Mouse (Mus musculus): Measurements from ENCODE around the gene Map4k5. TPM values are rescaled to one million over a fixed set of nuclear protein-coding genes. Genes with fewer than 3 reads are reported as not detected.

Map4k5 gene
- total and polyA plus RNA-seq, 3 experiments = 7.0 to 8.5 TPM; not detected in 1

DNA sequence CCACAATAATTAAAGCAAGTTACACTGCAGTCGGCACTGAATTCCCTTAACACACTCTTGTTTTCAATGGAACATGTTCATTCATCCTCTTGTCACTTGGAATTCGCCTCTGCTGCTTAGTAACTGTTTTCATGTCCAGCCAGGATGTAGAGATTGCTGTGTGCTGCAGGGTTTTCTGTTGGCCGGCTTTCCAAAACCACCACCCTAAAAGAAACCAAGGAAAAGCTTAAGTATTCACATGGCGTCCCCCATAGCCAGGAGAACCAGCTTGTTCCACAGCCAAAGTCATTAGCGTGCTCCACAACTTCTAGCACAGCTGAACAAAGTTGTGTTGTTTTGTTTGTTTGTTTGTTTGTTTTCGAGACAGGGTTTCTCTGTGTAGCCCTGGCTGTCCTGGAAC lies 87.9 kb downstream of the Map4k5 start:
- H3K4me1 ChIP-seq (ENCODE audit: control insufficient read depth in 1 of 2, insufficient read depth in 2 of 2, low read length in 2 of 2) = peaks cover 3 to 6% of the 10 kb centered on the region in 2 experiments; a peak in 3 of 4 replicates
- H3K9ac ChIP-seq (ENCODE audit: control insufficient read depth, low read depth, low read length, poor library complexity, severe bottlenecking) = no peak overlapping the region
- no peak for DNase-seq (ENCODE audit: low read depth, low spot score)
- no peaks in the 10 kb centered on the region for H3K79me2 ChIP-seq (ENCODE audit: control insufficient read depth, insufficient read depth, low read length, poor library complexity)
- H3K9me3 ChIP-seq (replicated peaks; ENCODE audit: insufficient read depth, low read length) = no peaks in the 10 kb centered on the region
- H3K4me3 ChIP-seq (ENCODE audit: control insufficient read depth in 1 of 2, insufficient read depth in 1 of 2, low read depth in 2 of 2, low read length in 2 of 2) = no peak overlapping the region
- H3K36me3 ChIP-seq (ENCODE audit: control insufficient read depth in 1 of 2, insufficient read depth in 2 of 2, low read length in 2 of 2) = no peaks in the 10 kb centered on the region; a peak in 3 of 4 replicates
- TF ChIP-seq MYB (IDR thresholded peaks at IDR 0.05; ENCODE audit: low read depth, low read length) (no peak), BHLHE40 (IDR thresholded peaks at IDR 0.05; ENCODE audit: borderline replicate concordance, low read depth, low read length) (no peak), MAFK (IDR thresholded peaks at IDR 0.05; ENCODE audit: borderline replicate concordance, low read depth, low read length) (no peak), POLR2AphosphoS2 (IDR thresholded peaks at IDR 0.05; ENCODE audit: low read length) (no peak), TAL1 (IDR thresholded peaks at IDR 0.05; ENCODE audit: low read length) (no peak), JUND (IDR thresholded peaks at IDR 0.05; ENCODE audit: low read depth, low read length) (no peak), TBP (IDR thresholded peaks at IDR 0.05; ENCODE audit: low read depth, low read length) (no peak), GABPA (IDR thresholded peaks at IDR 0.05; ENCODE audit: low read depth, low read length) (no peak), ETS1 (IDR thresholded peaks at IDR 0.05; ENCODE audit: low read depth, low read length) (no peak), SIN3A (IDR thresholded peaks at IDR 0.05; ENCODE audit: low read length) (no peak), MXI1 (IDR thresholded peaks at IDR 0.05; ENCODE audit: low read depth, low read length) (no peak), EP300 (IDR thresholded peaks at IDR 0.05; ENCODE audit: low read depth in 1 of 2, low read length in 2 of 2) (no peak), USF1 (IDR thresholded peaks at IDR 0.05; ENCODE audit: low read depth, low read length) (no peak), POLR2A (IDR thresholded peaks at IDR 0.05; ENCODE audit: control insufficient read depth in 1 of 2, insufficient read depth in 1 of 2, low read depth in 1 of 2, low read length in 2 of 2, poor library complexity in 1 of 2) (no peak), USF2 (IDR thresholded peaks at IDR 0.05; ENCODE audit: borderline replicate concordance in 1 of 2, insufficient read depth in 1 of 2, low read depth in 1 of 2, low read length in 2 of 2) (no peak), MYC (IDR thresholded peaks at IDR 0.05; ENCODE audit: low read depth, low read length) (no peak), ZMIZ1 (IDR thresholded peaks at IDR 0.05; ENCODE audit: low read depth, low read length) (no peak), MAX (IDR thresholded peaks at IDR 0.05; ENCODE audit: low read length) (no peak), MAZ (IDR thresholded peaks at IDR 0.05; ENCODE audit: low read depth, low read length) (no peak), CHD2 (IDR thresholded peaks at IDR 0.05; ENCODE audit: low read length) (no peak)
- no peaks in the 10 kb centered on the region for H3K27me3 ChIP-seq (ENCODE audit: control insufficient read depth in 1 of 2, insufficient read depth in 2 of 2, low read length in 2 of 2)
- no peak overlapping the region for H3K27ac ChIP-seq (ENCODE audit: control insufficient read depth, low read depth, low read length)

DNA sequence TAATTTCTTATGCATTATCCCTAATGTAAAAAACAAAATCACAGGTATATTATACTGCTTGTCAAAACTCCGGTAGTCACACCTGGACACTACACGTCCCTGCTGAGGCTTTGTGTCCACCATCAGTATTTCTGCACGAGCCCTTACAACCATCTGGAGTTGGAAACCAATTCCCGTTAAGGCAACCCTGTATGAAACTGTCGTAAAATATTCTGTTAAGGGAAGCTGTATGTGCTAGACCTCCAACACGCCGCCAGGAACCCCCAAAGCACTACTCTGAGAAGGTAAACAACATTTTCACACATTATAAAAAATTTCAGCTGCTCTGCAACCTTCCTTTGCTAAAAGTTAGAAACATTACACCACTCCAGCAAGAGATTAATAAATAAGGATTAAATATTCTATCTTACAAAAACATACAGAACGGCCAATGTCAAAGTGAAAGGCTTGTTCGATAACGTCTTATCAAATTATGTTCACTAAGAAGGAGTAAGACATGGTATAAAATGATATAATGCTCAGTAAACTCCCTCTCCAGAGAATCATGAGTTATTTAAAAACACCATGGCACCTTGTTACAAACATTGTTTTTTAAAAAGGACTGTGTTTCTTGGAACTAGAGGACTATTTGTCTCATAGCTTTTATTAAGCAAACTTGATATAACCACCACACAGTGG lies 88.5 kb downstream of the Map4k5 start:
- Histone ChIP-seq H3K36me3 (ENCODE audit: control insufficient read depth in 1 of 2, insufficient read depth in 2 of 2, low read length in 2 of 2) (no peaks in the 10 kb centered on the region; a peak in 3 of 4 replicates), H3K27ac (ENCODE audit: control insufficient read depth, low read depth, low read length) (no peak overlapping the region), H3K27me3 (ENCODE audit: control insufficient read depth in 1 of 2, insufficient read depth in 2 of 2, low read length in 2 of 2) (no peaks in the 10 kb centered on the region)

More for the DNA sequence above, 88.5 kb downstream of the Map4k5 start:
- no peaks in the 10 kb centered on the region for H3K9me3 ChIP-seq (replicated peaks; ENCODE audit: insufficient read depth, low read length)
- H3K79me2 ChIP-seq (ENCODE audit: control insufficient read depth, insufficient read depth, low read length, poor library complexity) = no peaks in the 10 kb centered on the region
- no peak for DNase-seq (ENCODE audit: low read depth, low spot score)
- H3K9ac ChIP-seq (ENCODE audit: control insufficient read depth, low read depth, low read length, poor library complexity, severe bottlenecking) = no peak overlapping the region
- no peak overlapping the region for H3K4me3 ChIP-seq (ENCODE audit: control insufficient read depth in 1 of 2, insufficient read depth in 1 of 2, low read depth in 2 of 2, low read length in 2 of 2)
- no peak for TF ChIP-seq USF1 (IDR thresholded peaks at IDR 0.05; ENCODE audit: low read depth, low read length)
- TF ChIP-seq SMC3 (IDR thresholded peaks at IDR 0.05; ENCODE audit: low read depth, low read length) = no peak
- no peak for TF ChIP-seq E2F4 (IDR thresholded peaks at IDR 0.05; ENCODE audit: borderline replicate concordance, low read depth, low read length)
- no peak for TF ChIP-seq ZMIZ1 (IDR thresholded peaks at IDR 0.05; ENCODE audit: low read depth, low read length)
- TF ChIP-seq CHD2 (IDR thresholded peaks at IDR 0.05; ENCODE audit: low read length) = no peak
- no peak for TF ChIP-seq MAX (IDR thresholded peaks at IDR 0.05; ENCODE audit: low read length)
- H3K4me1 ChIP-seq (ENCODE audit: control insufficient read depth in 1 of 2, insufficient read depth in 2 of 2, low read length in 2 of 2) = peaks cover 3 to 6% of the 10 kb centered on the region in 2 experiments; a peak in 3 of 4 replicates
